Mouse (Mus musculus): ENCODE measurements around the gene Ip6k1.
A peak's percentile ranks its signal among the peaks of the same experiment; 100 is the strongest.

Gene Ip6k1

GRCm38 (mm10) chr9:108032126-108032525, 29.8 kb downstream of the Ip6k1 start:
- no peak for DNase-seq (ENCODE audit: low read depth)

- no peak for DNase-seq (ENCODE audit: low read depth)
These were observed 33.2 kb downstream of the Ip6k1 start for GRCm38 (mm10) chr9:108035331-108036156.

- no peak for DNase-seq (ENCODE audit: low read depth)
These were observed 42.6 kb downstream of the Ip6k1 start for GRCm38 (mm10) chr9:108044751-108045492.

- no peak for DNase-seq (ENCODE audit: low read depth)
These were observed 44.3 kb downstream of the Ip6k1 start for GRCm38 (mm10) chr9:108046582-108046981.

- DNase-seq (ENCODE audit: low read depth) = no peak
These were observed 45.6 kb downstream of the Ip6k1 start for GRCm38 (mm10) chr9:108047601-108048565.

- DNase-seq (ENCODE audit: low read depth) = no peak
These were observed 46.3 kb downstream of the Ip6k1 start for GRCm38 (mm10) chr9:108048566-108048955.

- DNase-seq (ENCODE audit: low read depth) = peak; percentile 95
These were observed 46.7 kb downstream of the Ip6k1 start, which contains the start of gene Gmppb for GRCm38 (mm10) chr9:108049016-108049455. Gmppb (plus strand) TSS chr9:108049242.

GRCm38 (mm10) chr9:108049561-108050251, 47.4 kb downstream of the Ip6k1 start:
- DNase-seq (ENCODE audit: low read depth) = no peak

GRCm38 (mm10) chr9:108051184-108051930, 49.1 kb downstream of the Ip6k1 start:
- DNase-seq (ENCODE audit: low read depth) = no peak

GRCm38 (mm10) chr9:108051931-108052220, 49.6 kb downstream of the Ip6k1 start:
- no peak for DNase-seq (ENCODE audit: low read depth)

- no peak for DNase-seq (ENCODE audit: low read depth)
These were observed 50.1 kb downstream of the Ip6k1 start for GRCm38 (mm10) chr9:108052411-108052810.

GRCm38 (mm10) chr9:108052885-108053664, 50.8 kb downstream of the Ip6k1 start, which contains the start of gene Amigo3:
Amigo3 (plus strand) TSS chr9:108053159.
- DNase-seq (ENCODE audit: low read depth) = peak; percentile 93

- no peak for DNase-seq (ENCODE audit: low read depth)
These were observed 51.4 kb downstream of the Ip6k1 start for GRCm38 (mm10) chr9:108053665-108054225.

- DNase-seq (ENCODE audit: low read depth) = no peak
These were observed 52.2 kb downstream of the Ip6k1 start for GRCm38 (mm10) chr9:108054331-108055040.

- DNase-seq (ENCODE audit: low read depth) = no peak
These were observed 52.8 kb downstream of the Ip6k1 start for GRCm38 (mm10) chr9:108055061-108055460.

GRCm38 (mm10) chr9:108055661-108056237, 53.4 kb downstream of the Ip6k1 start:
- DNase-seq (ENCODE audit: low read depth) = no peak

GRCm38 (mm10) chr9:108056361-108057261, 54.3 kb downstream of the Ip6k1 start:
- no peak for DNase-seq (ENCODE audit: low read depth)

- DNase-seq (ENCODE audit: low read depth) = no peak
These were observed 54.9 kb downstream of the Ip6k1 start for GRCm38 (mm10) chr9:108057262-108057562.

Data from fibroblast of lung, adult 2 months (primary cell).